Mouse (Mus musculus): ENCODE data around the gene Med19. TPM values are rescaled to one million over a fixed set of nuclear protein-coding genes. Genes with fewer than 3 reads are reported as not detected.
A peak's percentile ranks its signal among the peaks of the same experiment; 100 is the strongest.
"Not testable (repeated sequence)": the region's sequence is repeated elsewhere in the genome, so short reads cannot be mapped to it uniquely, and the experiment has no call there.

Med19 gene
- total RNA-seq, 2 experiments from 2014 or later: 29.3 to 47.5 TPM

- peak; percentile 62 for ATAC-seq (replicated peaks; ENCODE audit: low FRiP score, poor library complexity, severe bottlenecking)
These were observed 17.9 kb upstream of the Med19 start for GRCm38 (mm10) chr2:84660253-84660652.

DNA sequence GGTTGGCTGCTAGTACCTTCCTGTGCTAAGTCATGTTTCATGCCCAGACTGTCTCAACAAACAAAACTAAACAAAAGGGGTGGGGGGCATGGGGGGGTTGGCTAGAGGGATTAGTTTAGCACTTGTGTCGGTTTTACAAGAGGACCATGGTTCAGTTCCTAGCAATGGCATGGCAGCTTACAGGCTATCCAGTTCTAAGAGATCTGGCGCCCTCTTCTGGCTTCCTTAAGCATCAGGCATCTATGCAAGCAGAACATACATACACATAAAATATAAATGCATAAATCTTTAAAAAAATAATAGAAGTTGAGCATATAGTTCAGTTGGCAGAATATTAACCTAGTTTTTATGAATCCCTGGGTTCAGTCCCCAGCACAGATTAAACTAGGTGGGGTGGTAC lies 15.3 kb upstream of the Med19 start:
- ATAC-seq (replicated peaks; ENCODE audit: low FRiP score, poor library complexity, severe bottlenecking): peak; percentile 74; the same call in 1 of the 2 replicates

GRCm38 (mm10) chr2:84666081-84666480 lies 12.1 kb upstream of the Med19 start:
- ATAC-seq (replicated peaks; ENCODE audit: low FRiP score, poor library complexity, severe bottlenecking): no peak

DNA sequence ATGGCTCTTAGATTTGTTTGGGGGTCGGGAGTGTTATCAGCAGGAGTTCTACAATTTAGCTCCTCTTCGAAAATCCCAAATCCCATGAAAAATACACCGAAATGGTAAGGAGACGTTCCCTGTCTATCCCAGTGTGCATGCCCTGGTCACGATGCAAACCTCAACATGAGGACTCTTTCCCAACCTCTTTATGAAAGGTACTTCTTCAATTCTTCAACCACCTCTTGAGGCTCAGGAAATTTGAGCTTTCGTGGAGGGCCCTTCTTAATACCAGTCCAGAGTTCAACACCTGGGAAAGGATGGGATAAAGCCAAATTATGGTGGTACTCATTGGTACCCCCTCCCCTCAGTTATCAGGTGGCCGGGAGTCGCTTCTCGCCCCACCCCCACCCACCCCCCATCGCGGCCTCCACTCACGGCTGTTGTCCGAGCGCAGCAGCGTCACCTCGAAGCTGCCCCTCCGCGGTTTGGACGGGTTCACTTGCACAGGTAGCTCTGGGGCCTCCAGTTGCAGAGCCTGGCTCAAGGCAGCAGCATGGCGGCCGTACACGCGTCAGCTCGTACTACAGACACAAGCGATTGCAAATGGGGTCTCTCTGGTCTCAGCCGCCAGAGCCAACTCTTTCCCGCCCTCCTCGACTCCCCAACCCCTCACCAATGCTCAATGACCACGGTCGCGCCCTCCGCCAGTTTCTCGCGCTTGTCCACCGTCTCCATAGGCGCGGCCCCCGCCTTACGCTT lies 8.2 kb upstream of the Med19 start:
- peak; percentile 62 for ATAC-seq (replicated peaks; ENCODE audit: low FRiP score, poor library complexity, severe bottlenecking)

- ATAC-seq (replicated peaks; ENCODE audit: low FRiP score, poor library complexity, severe bottlenecking): peak; percentile 93
These were observed 7.7 kb upstream of the Med19 start, which contains the start of gene Selenoh for GRCm38 (mm10) chr2:84670569-84670933. TSS of gene Selenoh (minus strand) at chr2:84670770.

- ATAC-seq (replicated peaks; ENCODE audit: low FRiP score, poor library complexity, severe bottlenecking): not testable (repeated sequence)
These were observed 6.7 kb upstream of the Med19 start for GRCm38 (mm10) chr2:84671535-84671934.

DNA sequence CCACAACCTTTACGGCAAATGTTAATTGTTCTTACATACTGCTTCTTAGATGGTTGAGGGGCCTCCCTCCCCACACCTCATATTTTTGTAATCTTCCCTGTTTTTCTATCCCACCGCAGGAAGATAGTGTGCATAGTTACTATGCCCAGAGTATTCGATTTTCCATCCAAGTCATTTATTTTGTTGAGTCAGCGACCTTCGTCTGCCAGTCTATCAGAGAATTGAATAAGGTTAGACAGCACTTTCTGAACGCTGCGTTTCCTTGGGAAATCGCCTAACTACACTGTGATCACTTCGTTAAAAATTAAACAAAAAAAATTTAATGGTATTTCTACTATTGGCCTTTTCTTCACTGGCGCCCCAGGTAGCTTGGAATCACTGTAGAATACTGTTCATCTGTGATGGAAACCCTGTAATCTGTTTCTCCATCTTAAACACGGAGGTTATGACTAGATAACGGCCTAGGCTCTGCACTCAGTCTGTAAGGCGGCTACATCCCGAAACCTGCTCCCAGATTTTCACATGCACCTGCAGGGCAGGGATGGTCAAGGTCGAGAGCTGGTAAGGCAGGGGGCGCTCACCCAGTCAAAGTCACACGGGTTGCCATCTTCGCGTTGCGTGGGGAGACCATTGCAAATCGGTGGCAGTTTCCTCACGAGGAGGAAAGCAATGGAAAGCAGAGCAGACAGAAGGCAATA lies 783 bp upstream of the Med19 start:
- ATAC-seq (replicated peaks; ENCODE audit: low FRiP score, poor library complexity, severe bottlenecking): peak; percentile 61

DNA sequence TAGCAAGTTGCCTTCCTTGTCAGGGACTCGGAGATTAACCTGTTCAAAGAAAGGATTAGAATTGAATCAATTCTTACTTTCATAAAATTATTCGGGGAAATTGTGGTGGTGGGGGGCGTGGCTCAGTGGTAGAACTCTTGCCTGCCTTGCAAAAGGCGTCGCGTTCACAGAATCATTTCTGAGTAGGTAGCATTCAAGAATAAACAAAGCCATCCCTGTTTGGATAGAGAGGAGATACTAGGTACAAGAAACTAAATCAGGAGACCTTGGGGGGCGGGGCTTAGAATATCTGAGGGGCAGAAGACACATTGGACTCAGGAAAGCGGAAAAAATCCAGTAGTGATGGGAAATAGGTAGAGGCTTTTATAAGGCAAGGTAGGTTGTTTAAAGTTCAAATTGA lies 814 bp downstream of the Med19 start, which contains the start of gene Tmx2:
Gene Tmx2, minus strand, starts transcription at position 125 of the 400 bp plus-strand sequence.
- no peak for ATAC-seq (replicated peaks; ENCODE audit: low FRiP score, poor library complexity, severe bottlenecking)

DNA sequence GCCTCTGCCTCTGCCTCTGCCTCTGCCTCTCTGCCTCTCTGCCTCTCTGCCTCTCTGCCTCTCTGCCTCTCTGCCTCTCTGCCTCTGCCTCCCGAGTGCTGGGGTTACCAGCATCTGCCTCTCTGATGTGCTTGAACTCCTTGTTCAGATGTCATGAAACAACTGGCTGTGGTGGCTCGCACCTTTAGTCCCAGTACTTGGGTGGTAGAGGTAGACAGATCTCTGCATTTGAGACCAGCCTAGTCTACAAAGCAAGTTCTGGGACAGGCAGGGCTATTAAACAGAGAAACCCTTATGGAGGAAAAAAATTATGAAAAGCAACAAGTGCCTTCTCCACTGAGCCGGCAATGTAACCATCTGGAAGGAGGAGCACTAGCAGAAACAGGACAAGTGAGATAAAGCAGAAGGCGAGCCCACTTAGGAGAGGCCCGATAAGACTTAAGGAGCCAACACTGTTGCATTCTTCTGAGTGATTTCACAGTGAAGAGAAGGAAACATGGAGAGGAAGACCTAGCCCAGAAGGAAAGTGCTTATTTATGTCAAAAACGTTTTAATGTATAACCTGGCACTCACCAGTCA lies 4.5 kb downstream of the Med19 start:
- peak; percentile 79 for ATAC-seq (replicated peaks; ENCODE audit: low FRiP score, poor library complexity, severe bottlenecking)

GRCm38 (mm10) chr2:84688080-84688844 lies 10.1 kb downstream of the Med19 start:
- ATAC-seq (replicated peaks; ENCODE audit: low FRiP score, poor library complexity, severe bottlenecking): no peak

GRCm38 (mm10) chr2:84690050-84690449 lies 11.8 kb downstream of the Med19 start:
- ATAC-seq (replicated peaks; ENCODE audit: low FRiP score, poor library complexity, severe bottlenecking): no peak

DNA sequence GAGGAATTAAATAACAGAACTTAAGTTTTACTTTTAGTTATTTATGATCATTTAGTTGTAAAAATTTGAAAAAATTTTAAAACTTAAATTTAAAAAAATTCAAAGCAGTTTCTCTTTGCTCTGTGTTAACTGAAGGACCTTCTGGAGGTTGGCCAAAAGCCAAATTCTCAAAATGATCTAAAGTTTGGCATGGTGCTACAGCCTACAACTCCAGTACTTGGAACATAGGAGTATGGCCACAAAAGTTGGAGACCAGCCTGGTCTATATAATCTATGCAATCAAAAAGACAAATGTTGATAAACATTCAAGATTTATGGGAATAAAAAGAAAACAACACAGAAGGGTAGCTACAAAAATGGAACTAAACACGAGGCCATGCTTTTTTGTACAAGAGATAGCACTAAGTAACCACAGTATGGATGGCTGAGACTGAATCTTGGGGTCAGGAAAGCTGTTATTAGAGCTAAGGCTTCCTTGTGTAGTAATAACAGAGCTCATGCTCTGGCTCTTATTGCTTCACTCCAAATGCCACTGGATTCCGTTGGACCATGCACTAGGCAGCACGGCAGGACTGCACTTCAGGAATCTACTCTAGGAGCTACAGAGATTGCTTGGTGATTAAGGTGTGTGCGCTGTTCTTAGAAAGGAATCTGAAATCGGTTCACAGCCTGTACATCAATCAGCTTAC lies 16.9 kb downstream of the Med19 start:
- ATAC-seq (replicated peaks; ENCODE audit: low FRiP score, poor library complexity, severe bottlenecking): no peak

- ATAC-seq (replicated peaks; ENCODE audit: low FRiP score, poor library complexity, severe bottlenecking): no peak
These were observed 25.3 kb downstream of the Med19 start for GRCm38 (mm10) chr2:84703497-84703896.

DNA sequence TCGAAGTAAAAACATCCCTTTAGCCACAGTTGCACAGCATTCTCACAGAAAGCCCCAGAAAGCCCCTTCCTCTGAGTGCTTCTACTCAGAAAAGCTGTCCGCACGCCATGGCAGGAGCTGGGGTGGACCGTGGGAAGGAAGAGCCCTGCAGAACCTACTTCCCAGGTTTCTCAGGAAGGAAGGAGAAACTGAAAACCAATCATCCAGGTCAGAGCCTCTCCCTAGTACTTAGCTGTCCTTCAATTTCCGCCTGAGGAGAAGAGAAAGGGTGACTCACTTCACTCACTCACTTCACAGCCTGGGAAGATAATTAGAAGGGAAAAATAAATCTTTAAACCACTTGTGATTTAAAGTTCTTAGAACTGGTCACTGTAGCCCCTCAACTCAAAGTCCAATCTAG lies 26.1 kb downstream of the Med19 start:
- no peak for ATAC-seq (replicated peaks; ENCODE audit: low FRiP score, poor library complexity, severe bottlenecking)

DNA sequence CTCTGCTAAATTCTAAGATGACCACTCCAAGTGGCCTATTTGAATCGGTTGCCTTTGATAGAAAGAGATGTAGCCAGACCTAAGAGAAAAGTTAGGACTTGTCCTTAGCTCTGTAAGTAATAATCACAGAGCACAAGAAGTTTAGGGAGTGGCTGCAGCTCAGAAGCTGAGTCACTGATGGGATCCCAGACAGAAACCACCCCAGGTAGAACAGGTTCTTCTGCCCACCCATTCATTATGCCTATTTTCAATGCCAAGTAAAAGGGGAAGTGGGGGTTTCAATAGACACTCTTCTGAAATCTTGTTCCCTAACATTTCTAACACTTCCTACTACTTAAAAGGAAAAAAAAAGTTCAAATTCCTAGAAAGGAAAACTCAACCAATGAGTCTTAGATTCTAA lies 27.1 kb downstream of the Med19 start:
- ATAC-seq (replicated peaks; ENCODE audit: low FRiP score, poor library complexity, severe bottlenecking): peak; percentile 67

DNA sequence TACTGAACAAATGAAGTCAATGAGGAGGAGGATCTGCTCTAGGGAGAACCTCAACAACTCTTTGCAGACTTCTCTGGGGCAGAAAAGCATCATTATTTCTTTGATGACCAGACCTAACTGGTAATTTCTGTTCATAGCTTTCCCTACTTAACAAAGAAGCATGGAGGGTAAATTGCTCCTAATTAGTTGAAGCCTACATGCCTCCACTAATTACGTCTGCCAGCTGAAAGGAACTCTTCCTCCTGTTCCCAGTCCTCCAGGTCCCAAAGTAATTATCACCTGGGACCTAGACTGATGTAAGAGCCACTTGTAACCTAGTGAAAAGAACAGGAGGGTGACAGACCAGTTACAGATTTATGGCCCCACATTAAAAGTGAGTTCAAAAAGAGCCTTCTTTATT lies 29.3 kb downstream of the Med19 start:
- ATAC-seq (replicated peaks; ENCODE audit: low FRiP score, poor library complexity, severe bottlenecking): no peak

- ATAC-seq (replicated peaks; ENCODE audit: low FRiP score, poor library complexity, severe bottlenecking): no peak
These were observed 33.7 kb downstream of the Med19 start for GRCm38 (mm10) chr2:84711898-84712297.

DNA sequence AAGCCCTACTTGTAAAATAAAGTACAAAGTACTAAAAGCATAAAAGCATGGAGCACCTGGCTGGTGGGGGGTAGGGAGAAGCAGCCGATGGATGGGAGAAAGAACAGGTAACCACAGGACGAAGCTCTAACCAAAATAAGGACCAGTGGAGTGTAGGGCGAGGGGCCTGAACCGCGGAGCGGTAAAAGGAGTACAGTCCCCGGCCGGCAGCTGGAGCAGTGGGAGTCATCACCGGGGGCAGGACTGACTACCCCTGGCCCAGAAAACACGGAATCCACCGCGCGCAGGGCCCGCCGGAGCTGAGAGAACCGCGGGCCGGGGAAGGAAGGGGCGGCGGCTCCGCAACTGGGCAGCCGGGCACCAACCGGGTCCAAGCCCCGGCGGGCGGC lies 36.2 kb downstream of the Med19 start:
- ATAC-seq (replicated peaks; ENCODE audit: low FRiP score, poor library complexity, severe bottlenecking): 0 out of 2 replicates have a peak, but pooled peaks have one; percentile 8

GRCm38 (mm10) chr2:84714811-84715561 lies 36.8 kb downstream of the Med19 start, which contains the start of gene Zdhhc5:
TSS of gene Zdhhc5 (minus strand) at chr2:84715180.
- ATAC-seq (replicated peaks; ENCODE audit: low FRiP score, poor library complexity, severe bottlenecking): peak; percentile 84

Data from erythroid progenitor cell, adult 5-6 weeks (primary cell).